Mouse (Mus musculus): ENCODE results near the gene Slc2a9.

The Slc2a9 gene

GRCm38 (mm10) chr5:38469891-38470578, 32.9 kb downstream of the Slc2a9 start:
- 32% methylated on average over 5 of the region's 5 CpGs for WGBS

- WGBS, result 93% methylated on average over 5 of the region's 5 CpGs
Observed at GRCm38 (mm10) chr5:38466569-38467110, 36.3 kb downstream of the Slc2a9 start.

- 68% methylated on average over 5 of the region's 5 CpGs for WGBS
Observed at GRCm38 (mm10) chr5:38461261-38461660, 41.7 kb downstream of the Slc2a9 start.

DNA sequence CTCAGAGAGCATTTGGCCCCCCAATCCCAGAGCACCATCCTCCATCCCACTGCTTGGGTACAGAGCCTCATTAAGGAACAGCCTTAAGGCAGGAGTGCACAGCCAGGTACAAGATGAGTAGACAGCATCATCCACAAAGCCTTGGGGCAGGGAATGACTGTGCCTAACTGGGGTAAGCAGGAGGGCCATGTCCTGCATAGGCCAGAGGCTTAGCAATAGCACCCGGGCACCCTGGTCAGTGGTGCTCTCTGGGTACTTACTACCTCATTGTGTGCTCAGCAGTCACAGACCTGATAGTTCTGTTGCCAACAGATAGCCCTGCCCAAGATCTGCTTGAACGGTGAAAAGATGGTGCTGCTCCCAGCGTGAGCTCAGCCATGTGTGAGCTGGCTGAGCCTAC, 52.0 kb downstream of the Slc2a9 start:
- WGBS, result 95% methylated on average over 3 of the region's 3 CpGs

DNA sequence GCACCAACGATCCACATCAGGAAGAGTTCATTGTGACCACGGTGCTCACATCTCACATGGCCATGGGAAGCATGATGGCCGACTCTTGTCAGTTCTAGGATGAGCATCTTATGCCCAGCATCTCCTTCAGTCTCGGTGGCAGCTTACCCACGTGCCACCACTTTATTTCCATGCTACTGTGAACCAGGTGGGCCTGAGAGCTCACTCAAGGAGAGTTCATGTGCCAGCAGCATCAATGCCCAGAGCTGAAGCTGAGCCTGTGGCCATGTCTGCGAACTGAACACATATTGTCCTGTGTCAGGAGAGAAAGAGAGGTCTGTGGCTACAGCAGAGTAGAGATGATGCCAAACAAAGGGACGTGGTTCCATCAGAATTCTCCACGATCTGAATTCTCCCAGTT, 53.3 kb downstream of the Slc2a9 start:
- 91% methylated on average over 8 of the region's 8 CpGs for WGBS

- WGBS, result 69% methylated on average over 3 of the region's 3 CpGs
Observed at GRCm38 (mm10) chr5:38448121-38448520, 54.8 kb downstream of the Slc2a9 start.

DNA sequence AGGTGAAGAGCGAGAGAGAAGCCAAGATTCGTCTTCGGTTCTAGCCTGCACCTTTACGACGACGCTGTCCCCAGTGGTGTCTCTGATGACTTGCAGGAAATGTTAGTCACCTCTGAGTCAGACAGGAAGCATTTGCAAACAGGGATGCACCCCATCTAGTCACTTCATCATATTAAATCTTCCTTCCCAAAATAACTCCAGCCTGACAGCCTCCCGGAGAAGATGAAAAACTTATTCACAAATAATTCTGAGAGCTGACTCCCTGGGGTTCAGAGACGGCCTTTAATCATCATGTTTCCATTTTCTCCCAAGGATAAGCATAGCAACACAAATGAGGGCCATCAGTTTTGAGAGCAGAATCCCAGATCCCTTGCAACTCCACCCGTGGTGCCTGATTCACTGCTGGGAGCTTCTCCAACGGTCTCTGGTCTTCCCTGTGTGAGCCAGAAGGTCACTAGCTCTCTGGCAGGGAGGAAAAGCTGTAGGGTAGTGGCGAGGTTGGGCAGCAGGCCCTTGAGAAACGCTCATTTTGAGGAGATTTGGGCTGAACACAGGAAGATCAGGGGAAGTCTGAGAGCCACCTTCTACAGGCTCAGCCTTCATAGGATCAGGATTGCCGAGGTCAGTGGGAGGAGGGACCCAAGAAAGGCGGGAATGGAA, 56.5 kb downstream of the Slc2a9 start:
- WGBS, result 51% methylated on average over 14 of the region's 14 CpGs

- 64% methylated on average over 10 of the region's 10 CpGs for WGBS
Observed at GRCm38 (mm10) chr5:38441088-38441839, 61.7 kb downstream of the Slc2a9 start.

DNA sequence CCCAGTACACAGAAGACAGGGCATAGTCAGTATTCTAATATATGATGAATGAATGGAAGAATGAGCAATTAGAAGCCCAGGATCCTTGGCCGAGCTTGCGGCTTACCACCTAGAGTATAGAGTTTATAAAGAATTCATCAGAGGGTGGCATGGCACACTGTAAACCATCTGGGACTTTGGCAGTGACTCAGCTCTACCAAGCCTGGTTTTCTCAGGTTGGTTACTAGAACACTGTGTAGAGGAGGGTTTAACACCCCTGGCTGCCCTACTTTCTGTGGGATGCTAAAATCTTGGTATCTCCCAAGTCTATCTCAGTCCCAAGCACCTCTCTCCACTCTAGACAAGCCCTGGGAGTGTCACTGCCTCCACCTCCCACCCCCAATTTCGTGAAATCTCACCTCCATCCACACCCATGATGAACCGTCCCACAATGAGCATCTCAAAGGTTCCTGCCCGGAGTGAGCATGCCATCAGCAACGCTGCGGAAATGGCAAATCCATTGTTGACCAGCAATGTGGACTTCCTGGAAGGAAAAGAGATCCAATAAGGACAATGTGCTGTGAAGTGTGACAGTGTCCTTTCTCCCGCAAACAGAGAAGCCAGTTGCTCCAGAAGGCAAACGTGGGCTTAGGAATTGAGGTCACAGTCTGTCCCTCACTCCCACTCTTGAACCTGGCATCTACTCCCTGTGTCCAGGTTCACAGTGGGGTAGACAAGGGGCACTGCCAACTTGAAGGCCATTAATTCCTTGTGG, 62.5 kb downstream of the Slc2a9 start:
- WGBS, result 60% methylated on average over 9 of the region's 9 CpGs

GRCm38 (mm10) chr5:38436681-38437080, 66.3 kb downstream of the Slc2a9 start:
- whole genome bisulfite sequencing, result 93% methylated on average over 11 of the region's 11 CpGs

DNA sequence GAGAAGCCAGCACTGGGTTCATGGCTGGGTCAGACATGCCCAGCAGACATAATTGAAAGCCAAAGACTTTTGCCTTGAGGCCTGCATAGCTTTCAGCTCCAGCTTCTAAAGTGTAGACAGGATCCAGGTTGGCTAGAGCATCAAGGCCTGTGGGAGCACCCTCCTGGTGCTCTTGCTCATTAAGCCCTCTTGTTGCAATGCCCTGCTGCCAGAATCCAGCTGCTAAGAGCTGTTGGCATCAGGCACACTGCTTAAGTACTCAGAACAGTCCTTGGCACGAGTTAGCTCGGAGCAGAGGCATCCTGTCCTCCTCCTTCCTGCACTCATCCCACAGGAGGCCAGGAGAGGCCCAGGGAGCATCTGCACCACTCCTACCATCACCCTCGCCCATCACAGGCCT, 68.1 kb downstream of the Slc2a9 start:
- 72% methylated on average over 3 of the region's 3 CpGs for WGBS

DNA sequence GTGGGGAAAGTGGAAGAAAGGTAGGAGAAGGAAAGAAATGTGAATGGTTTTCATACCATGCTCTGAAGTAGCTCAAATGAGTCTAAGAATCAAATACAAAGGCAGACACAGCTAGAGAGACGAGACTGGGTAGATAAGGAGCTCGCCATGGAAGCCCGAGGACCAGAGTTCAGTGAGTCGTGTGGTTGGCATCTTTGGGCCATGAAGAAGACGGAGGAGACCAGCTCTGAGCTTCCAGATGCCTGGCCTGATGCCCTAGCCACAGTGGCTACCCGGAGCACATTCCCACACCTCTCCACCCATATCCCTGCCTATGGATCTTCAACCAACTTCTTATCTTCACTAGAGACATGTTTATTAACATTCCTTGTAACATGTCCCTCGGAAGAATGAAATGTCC, 71.7 kb downstream of the Slc2a9 start:
- WGBS, result 95% methylated on average over 7 of the region's 7 CpGs

DNA sequence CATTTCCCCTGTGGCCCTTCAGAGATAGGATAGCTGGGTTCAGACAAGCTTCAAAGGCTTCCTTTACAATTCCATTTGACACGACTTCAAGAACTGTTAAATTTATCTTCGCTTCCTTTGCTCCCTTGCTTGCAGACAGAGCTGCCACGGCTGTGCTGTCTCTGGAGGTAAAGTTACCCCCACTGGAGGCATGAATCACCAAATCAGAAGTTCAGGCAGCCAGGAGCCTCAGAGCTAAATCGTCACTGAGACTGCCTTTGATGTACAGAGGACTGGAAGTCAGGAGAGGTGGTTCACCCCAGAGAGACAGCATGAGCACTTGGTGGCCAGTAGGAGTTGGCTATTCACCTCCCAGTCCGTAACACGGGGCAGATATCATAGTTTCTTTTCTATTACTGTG, 73.8 kb downstream of the Slc2a9 start:
- WGBS, result 52% methylated on average over 6 of the region's 6 CpGs

- WGBS, result 42% methylated on average over 5 of the region's 5 CpGs
Observed at GRCm38 (mm10) chr5:38427757-38428156, 75.2 kb downstream of the Slc2a9 start.

GRCm38 (mm10) chr5:38425569-38425968, 77.4 kb downstream of the Slc2a9 start:
- 95% methylated on average over 6 of the region's 6 CpGs for WGBS

- 59% methylated on average over 4 of the region's 4 CpGs for WGBS
Observed at GRCm38 (mm10) chr5:38422426-38422825, 80.5 kb downstream of the Slc2a9 start.

DNA sequence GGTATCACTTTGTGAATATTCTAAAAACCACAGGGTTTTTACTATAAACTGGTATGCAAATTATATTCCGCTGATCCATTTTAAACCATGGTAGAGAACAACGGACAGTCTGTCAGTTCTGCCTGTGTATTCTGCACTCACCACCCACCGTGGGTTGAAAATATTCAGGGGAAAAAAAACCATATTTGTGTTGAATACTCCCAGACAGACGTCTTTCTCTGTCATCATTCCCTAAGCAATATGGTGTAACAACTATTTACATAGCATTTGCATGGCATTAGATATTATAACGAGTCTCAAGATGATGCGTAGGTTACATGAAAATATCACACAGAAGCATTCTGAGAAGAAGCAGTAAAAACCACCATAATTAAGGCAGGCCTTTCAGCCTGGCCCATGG, 84.1 kb downstream of the Slc2a9 start:
- WGBS, result 57% methylated on average over 6 of the region's 6 CpGs

- WGBS, result 25% methylated on average over 3 of the region's 3 CpGs
Observed at GRCm38 (mm10) chr5:38403612-38404011, 99.3 kb downstream of the Slc2a9 start.

DNA sequence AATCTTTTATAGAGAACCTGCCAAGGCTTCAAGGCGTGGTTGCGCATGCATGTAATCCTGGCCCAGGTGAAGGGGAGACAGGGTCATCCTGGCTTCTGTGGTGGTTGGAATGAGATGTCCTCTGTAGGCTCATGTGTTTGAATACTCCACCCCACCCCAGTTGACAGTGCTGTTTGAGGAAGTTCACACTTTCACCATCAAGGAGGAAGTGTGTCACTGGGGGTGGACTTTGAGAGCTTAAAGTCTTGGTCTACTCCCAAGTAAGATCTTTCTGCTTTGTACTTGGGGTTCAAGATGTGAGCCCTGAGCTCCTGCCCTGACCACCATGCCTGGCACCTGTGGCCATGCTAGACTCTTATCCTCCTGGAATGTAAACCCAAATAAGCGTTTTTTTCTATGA, 100.7 kb downstream of the Slc2a9 start:
- WGBS, result 92% methylated on average over 3 of the region's 3 CpGs

DNA sequence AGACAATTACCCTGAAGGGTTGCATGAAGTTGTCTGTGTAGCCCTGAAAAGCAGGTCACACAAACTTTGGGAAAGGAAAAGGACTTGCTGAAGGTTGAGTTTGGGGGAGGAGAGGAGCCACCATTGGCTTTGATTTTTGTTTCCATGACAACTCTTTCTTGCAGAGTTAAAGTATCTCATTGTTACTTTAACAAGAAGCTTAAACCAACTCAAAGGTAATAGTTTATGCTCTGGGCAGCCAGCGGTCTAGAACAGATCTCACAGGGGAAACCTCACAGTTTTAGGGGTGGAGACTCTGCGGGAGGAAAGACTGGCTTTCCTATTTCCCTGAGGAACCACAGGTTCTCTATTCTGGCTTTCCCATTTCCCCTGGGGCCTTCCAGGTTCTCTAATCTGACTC, 114.1 kb downstream of the Slc2a9 start:
- WGBS, result 35% methylated on average over 2 of the region's 2 CpGs

DNA sequence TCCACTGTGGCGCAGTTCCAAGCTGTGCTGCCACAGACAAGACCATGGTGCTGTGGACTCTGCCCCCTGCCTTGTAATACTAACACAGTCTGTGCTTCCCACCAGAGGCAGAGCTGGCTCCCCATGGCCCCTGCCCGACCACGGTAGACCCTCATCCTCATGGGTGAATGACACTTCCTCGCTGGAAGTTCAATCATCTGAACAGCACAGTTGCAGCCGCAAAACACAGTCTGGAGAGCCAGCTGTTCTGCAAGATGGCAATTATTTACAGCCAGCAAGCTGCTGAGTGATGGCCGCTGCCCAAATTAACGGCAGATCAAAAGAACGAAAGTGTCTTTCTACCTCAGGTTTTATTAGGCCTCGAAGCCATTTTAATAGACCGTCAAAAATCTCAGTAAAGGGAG, 114.5 kb downstream of the Slc2a9 start:
- WGBS, result 39% methylated on average over 10 of the region's 10 CpGs

GRCm38 (mm10) chr5:38379970-38380369, 123.0 kb downstream of the Slc2a9 start:
- WGBS, result 97% methylated on average over 5 of the region's 5 CpGs

All from cerebral cortex, adult 2 months (tissue).